Mouse (Mus musculus): ENCODE data around the gene Scn8a. TPM values are rescaled to one million over a fixed set of nuclear protein-coding genes. Genes with fewer than 3 reads are reported as not detected.

Scn8a gene
- polyA plus RNA-seq, 1 experiment from 2014 or later, result 23.0 TPM

DNA sequence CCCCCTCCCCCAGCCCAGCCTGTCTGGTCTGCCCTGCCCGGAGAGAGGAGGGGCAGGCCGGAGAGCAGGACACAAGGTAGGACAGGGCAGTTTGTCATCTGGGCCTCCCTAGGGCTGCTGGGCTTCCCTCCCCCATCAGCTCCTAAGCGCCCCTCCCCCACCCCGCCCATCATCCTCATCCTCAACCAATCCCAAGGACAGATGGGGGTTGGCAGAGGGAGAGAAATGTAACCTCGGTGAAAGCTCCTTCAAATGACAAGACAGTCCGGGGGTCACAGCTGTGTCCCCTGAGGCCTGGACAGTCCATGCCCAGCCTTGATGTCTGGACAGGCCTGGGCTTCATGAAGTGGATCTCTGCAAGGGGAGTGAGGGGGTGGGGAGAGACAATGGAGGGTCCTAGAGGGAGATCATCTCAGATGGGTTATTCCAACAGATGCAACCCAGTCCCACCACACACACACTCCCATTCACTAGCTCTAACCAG is 196.7 kb downstream of the Scn8a start:
- no peaks in the 10 kb centered on the region for H3K27me3 ChIP-seq
- H3K9me3 ChIP-seq, result no peaks in the 10 kb centered on the region
- peak; percentile 44 for ATAC-seq
- no peak overlapping the region for H3K4me3 ChIP-seq (replicated peaks)
- no peak overlapping the region for H3K4me2 ChIP-seq (replicated peaks)
- H3K9ac ChIP-seq (replicated peaks), result 0 out of 2 replicates have a peak overlapping the region, but pooled peaks have one; percentile 25
- 6% methylated on average over 6 of the region's 6 CpGs for WGBS
- H3K4me1 ChIP-seq (replicated peaks), result peaks cover 83% of the 10 kb centered on the region
- H3K27ac ChIP-seq, result peak overlapping the region; percentile 66
- no peaks in the 10 kb centered on the region for H3K36me3 ChIP-seq

DNA sequence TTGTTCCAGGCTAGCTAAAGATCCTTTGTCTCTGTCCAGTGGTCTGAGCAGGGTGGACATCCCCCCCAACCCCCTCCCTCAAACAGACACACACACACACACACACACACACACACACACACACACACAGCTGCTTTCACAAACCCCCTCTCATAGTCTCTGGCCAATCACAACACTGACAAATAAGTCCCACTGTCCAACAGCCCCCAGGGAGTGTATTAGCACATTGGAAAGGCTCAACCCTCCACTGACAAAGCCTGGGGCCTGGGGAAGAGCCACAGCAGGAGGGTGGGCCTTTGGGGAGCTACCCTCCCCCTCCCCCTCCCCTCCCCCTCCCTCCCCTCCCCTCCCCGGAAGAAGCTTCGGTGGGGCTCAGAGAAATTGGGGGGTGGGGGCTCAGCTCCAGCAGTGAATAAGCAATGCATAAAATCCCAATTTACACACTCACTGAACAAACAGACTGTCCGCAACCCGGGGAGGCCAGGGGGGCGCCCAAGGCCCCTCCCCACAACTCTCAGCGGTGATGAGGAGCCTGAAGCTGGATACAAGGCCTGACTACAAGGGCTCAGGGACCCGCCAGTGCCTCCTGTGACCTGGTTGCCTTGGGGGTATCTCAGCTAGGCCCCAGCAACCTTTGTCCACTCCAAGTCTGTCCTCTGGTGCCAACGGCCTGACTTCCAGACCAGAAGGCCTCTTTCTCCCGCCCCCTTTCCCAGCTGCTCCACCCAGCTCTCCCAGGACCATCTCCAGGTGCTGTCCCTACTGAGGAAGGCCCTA is 197.4 kb downstream of the Scn8a start:
- Histone ChIP-seq H3K4me1 (replicated peaks) (peaks cover 80% of the 10 kb centered on the region), H3K27ac (peak overlapping the region; percentile 74), H3K4me3 (replicated peaks) (no peak overlapping the region), H3K9me3 (no peaks in the 10 kb centered on the region), H3K4me2 (replicated peaks) (0 out of 2 replicates have a peak overlapping the region, but pooled peaks have one; percentile 11), H3K36me3 (no peaks in the 10 kb centered on the region), H3K27me3 (0 out of 2 replicates have a peak, but pooled peaks cover 3% of the 10 kb centered on the region), H3K9ac (replicated peaks) (no peak overlapping the region; the same call in 1 of the 2 replicates)
- peak; percentile 59 for ATAC-seq
- 8% methylated on average over 7 of the region's 9 CpGs for WGBS

DNA sequence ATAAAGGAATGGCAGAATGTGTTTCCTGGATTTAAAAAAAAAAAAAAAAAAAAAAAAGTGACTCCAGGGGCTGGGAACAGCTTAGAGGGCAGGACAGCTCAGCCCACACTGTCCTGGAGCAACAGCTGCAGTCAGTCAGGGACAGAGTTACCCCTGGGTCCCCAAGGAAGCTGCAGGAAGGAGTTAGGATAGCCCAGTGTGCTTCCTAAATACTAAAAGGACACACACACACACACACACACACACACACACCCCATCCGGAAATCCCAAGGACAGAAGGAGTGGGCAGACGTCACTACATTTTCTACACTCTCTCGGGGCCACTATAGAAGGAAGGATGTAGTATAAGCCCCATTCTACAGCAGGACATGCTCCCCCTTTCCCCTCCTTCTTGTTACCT is 198.4 kb downstream of the Scn8a start:
- no peak overlapping the region; the same call in 1 of the 2 replicates for H3K9ac ChIP-seq (replicated peaks)
- peaks cover 72% of the 10 kb centered on the region for H3K4me1 ChIP-seq (replicated peaks)
- no peak for ATAC-seq
- H3K4me3 ChIP-seq (replicated peaks), result no peak overlapping the region
- no peak overlapping the region for H3K4me2 ChIP-seq (replicated peaks)
- no peaks in the 10 kb centered on the region for H3K9me3 ChIP-seq
- H3K36me3 ChIP-seq, result no peaks in the 10 kb centered on the region
- peak overlapping the region; percentile 58; the same call in 1 of the 2 replicates for H3K27ac ChIP-seq
- WGBS, result 35% methylated on average over 3 of the region's 3 CpGs
- H3K27me3 ChIP-seq, result 0 out of 2 replicates have a peak, but pooled peaks cover 3% of the 10 kb centered on the region

DNA sequence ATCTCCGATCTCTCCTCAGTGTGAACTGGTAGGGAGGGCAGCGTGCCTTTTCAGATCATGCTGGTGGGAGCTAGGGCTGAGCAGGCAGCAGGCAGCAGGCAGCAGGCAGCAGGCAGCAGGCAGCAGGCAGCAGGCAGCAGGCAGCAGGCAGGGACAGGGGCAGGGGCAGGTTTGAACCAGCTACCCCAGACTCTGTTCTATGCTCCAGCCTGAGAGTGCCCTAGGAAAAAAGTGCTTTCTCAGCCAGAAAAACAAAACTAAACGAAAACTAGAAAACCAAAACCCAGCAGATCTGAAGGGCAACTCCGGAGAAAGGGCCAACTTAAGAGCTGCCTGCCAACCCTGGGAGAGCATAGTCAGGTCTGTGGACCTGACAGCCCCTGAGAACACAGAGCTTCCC is 199.0 kb downstream of the Scn8a start:
- H3K9ac ChIP-seq (replicated peaks), result no peak overlapping the region
- H3K4me3 ChIP-seq (replicated peaks), result no peak overlapping the region
- 0 out of 2 replicates have a peak, but pooled peaks cover 3% of the 10 kb centered on the region for H3K27me3 ChIP-seq
- no peaks in the 10 kb centered on the region for H3K36me3 ChIP-seq
- peaks cover 73% of the 10 kb centered on the region for H3K4me1 ChIP-seq (replicated peaks)
- H3K4me2 ChIP-seq (replicated peaks), result no peak overlapping the region
- WGBS, result 53% methylated on average over 4 of the region's 4 CpGs
- no peak for ATAC-seq
- H3K27ac ChIP-seq, result 0 out of 2 replicates have a peak overlapping the region, but pooled peaks have one; percentile 58
- H3K9me3 ChIP-seq, result no peaks in the 10 kb centered on the region

DNA sequence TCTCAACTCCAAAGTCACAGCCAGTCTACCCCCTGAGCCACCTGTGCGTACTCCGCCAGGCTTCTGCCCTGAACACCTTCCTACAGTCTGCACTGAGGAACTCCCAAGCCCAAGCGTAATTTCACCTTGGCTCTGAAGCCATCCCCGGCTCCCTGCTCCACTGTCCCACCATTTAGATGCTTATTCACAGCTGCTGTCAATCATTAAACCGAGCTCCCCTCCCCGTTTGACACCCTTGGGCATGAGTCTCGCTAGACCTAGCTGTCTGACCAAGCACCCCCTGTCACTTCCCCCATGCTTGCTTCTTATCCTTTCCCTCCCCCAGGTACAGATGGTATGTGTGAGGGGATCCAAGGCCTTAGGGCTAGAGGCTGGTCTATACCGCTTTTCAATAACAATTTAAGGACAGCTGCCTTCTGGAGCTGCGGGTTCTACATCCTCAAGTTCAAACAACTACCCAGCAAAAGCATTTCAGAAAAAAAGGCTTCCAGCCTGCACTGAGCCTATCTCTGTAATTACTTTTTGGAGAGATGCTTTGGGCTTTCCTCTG is 200.1 kb downstream of the Scn8a start:
- Histone ChIP-seq H3K36me3 (no peaks in the 10 kb centered on the region), H3K4me3 (replicated peaks) (no peak overlapping the region), H3K9ac (replicated peaks) (peak overlapping the region; percentile 29; the same call in 1 of the 2 replicates), H3K4me2 (replicated peaks) (no peak overlapping the region), H3K4me1 (replicated peaks) (peaks cover 72% of the 10 kb centered on the region), H3K27me3 (0 out of 2 replicates have a peak, but pooled peaks cover 3% of the 10 kb centered on the region), H3K9me3 (no peaks in the 10 kb centered on the region), H3K27ac (peak overlapping the region; percentile 48; the same call in 1 of the 2 replicates)
- 44% methylated on average over 9 of the region's 9 CpGs for WGBS
- no peak for ATAC-seq

DNA sequence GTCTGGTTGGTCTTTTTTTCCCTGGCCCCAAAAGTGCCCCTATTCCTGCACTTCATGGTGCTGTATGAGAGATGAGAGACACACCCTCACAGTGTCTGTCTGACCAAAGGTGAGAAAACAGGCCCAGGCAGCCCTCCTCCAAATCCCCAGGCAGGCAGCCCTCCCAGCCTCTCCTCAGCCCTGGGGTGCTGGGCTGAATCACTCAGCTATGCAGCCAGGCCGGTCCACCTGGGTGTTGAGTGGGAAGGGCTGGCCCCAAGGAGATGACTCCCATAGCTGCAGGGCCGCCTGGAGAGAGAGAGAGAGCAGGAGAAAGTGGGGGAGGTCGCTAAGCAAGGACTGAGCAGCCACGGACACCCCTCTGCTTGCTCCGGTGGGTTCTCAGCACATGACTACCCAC is 201.1 kb downstream of the Scn8a start:
- ATAC-seq, result no peak
- WGBS, result 30% methylated on average over 5 of the region's 5 CpGs
- Histone ChIP-seq H3K4me1 (replicated peaks) (peaks cover 71% of the 10 kb centered on the region), H3K4me3 (replicated peaks) (no peak overlapping the region), H3K9me3 (no peaks in the 10 kb centered on the region), H3K9ac (replicated peaks) (no peak overlapping the region), H3K27ac (no peak overlapping the region), H3K36me3 (no peaks in the 10 kb centered on the region), H3K4me2 (replicated peaks) (no peak overlapping the region), H3K27me3 (0 out of 2 replicates have a peak, but pooled peaks cover 3% of the 10 kb centered on the region)

DNA sequence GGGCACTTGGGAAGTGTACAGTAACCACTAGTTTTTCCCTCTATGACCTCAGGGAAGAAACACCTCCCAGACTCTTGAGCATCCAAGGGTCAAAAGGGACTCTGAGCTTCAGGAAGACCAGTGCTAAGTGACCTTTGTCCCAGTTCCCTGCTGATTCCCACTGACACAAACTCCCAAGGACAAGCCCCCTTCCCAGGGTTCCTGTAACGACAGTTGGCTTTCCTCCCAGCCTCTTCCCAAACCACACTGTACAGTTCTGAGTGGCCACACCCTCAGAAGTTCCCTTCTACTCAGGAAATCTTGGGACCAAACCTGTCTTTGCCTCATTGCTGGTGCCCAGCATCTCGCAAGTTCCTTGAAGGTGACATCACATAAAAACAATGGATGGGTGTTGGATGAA is 203.1 kb downstream of the Scn8a start:
- no peak for ATAC-seq
- Histone ChIP-seq H3K36me3 (no peaks in the 10 kb centered on the region), H3K9me3 (no peaks in the 10 kb centered on the region), H3K9ac (replicated peaks) (no peak overlapping the region), H3K27ac (no peak overlapping the region), H3K4me1 (replicated peaks) (peaks cover 71% of the 10 kb centered on the region), H3K4me2 (replicated peaks) (no peak overlapping the region), H3K27me3 (0 out of 2 replicates have a peak, but pooled peaks cover 3% of the 10 kb centered on the region), H3K4me3 (replicated peaks) (no peak overlapping the region)
- 76% methylated on average over 2 of the region's 2 CpGs for WGBS

DNA sequence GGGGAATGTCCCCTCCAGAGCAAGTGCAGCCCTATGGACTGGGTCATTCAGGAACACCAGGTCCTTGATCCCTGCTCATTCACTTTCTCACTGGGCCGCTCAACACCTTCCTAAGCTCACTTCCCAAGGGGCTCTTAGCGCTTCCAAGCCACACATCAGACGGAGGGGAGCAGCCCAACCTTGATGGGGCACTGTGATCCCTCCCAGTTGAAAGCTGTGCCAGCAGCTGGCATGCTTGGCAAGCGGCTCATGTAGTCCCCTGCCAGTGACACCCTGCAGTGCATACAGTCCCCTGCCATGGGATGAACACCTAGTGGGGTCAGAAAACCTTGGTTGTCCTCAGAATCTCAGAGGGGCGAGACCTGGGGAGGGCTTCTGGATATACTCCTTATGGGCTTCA is 204.4 kb downstream of the Scn8a start:
- no peak overlapping the region for H3K27ac ChIP-seq
- no peaks in the 10 kb centered on the region for H3K9me3 ChIP-seq
- H3K36me3 ChIP-seq, result no peaks in the 10 kb centered on the region
- no peak overlapping the region for H3K9ac ChIP-seq (replicated peaks)
- no peak for ATAC-seq
- H3K4me2 ChIP-seq (replicated peaks), result no peak overlapping the region
- WGBS, result 76% methylated on average over 5 of the region's 5 CpGs
- peaks cover 69% of the 10 kb centered on the region for H3K4me1 ChIP-seq (replicated peaks)
- 0 out of 2 replicates have a peak, but pooled peaks cover 3% of the 10 kb centered on the region for H3K27me3 ChIP-seq
- H3K4me3 ChIP-seq (replicated peaks), result no peak overlapping the region

DNA sequence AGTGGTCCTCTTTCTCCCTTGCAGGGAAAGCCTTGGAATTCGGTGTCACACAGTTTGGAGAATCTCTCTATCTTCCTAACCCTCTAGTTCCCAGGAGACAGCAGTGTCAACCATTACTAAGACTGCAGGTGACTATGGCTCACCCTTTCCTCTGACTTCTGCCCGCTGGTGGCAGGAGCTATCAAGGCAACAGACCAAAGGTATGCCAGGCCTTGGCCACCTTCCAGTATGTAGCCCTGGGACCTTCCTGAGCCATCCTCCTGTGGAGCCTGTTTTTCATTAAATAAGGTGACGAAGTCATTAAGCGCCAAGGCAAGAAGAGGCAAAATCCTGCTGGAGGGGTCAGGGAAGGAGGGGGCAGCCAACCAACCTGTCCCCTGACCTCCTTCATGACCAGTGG is 205.5 kb downstream of the Scn8a start:
- H3K27me3 ChIP-seq, result peaks cover 12% of the 10 kb centered on the region; the same call in 1 of the 2 replicates
- H3K4me1 ChIP-seq (replicated peaks), result peaks cover 67% of the 10 kb centered on the region
- ATAC-seq, result no peak
- peak overlapping the region; percentile 84 for H3K4me2 ChIP-seq (replicated peaks)
- no peak overlapping the region for H3K4me3 ChIP-seq (replicated peaks)
- H3K9me3 ChIP-seq, result no peaks in the 10 kb centered on the region
- no peaks in the 10 kb centered on the region for H3K36me3 ChIP-seq
- 0 out of 2 replicates have a peak overlapping the region, but pooled peaks have one; percentile 9 for H3K27ac ChIP-seq
- 69% methylated on average over 4 of the region's 4 CpGs for WGBS
- H3K9ac ChIP-seq (replicated peaks), result no peak overlapping the region

DNA sequence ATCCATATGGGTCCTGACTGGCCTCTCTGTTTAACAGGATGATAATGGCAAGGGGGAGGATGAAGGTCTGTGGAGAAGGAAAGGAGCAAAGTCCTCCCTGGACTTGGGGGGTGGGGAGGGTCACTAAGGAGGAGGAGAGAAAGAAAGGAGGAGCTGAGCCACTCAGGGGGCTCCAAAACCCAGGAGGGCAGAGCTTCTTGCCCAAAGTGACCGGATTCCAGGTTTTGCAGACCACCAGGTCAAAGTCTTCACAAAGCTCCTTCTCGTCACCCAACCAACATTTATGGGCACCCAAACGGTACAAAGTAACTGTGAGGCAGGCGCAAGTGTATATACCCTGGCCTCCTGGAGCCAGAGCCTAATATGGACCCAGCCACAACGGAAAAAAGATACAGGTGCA is 206.0 kb downstream of the Scn8a start:
- Histone ChIP-seq H3K4me1 (replicated peaks) (peaks cover 65% of the 10 kb centered on the region), H3K27ac (peak overlapping the region; percentile 83), H3K9me3 (no peaks in the 10 kb centered on the region), H3K36me3 (no peaks in the 10 kb centered on the region), H3K9ac (replicated peaks) (no peak overlapping the region), H3K4me3 (replicated peaks) (peak overlapping the region; percentile 65), H3K4me2 (replicated peaks) (peak overlapping the region; percentile 84), H3K27me3 (peaks cover 15% of the 10 kb centered on the region)
- no peak for ATAC-seq
- WGBS, result 24% methylated on average over 5 of the region's 5 CpGs

DNA sequence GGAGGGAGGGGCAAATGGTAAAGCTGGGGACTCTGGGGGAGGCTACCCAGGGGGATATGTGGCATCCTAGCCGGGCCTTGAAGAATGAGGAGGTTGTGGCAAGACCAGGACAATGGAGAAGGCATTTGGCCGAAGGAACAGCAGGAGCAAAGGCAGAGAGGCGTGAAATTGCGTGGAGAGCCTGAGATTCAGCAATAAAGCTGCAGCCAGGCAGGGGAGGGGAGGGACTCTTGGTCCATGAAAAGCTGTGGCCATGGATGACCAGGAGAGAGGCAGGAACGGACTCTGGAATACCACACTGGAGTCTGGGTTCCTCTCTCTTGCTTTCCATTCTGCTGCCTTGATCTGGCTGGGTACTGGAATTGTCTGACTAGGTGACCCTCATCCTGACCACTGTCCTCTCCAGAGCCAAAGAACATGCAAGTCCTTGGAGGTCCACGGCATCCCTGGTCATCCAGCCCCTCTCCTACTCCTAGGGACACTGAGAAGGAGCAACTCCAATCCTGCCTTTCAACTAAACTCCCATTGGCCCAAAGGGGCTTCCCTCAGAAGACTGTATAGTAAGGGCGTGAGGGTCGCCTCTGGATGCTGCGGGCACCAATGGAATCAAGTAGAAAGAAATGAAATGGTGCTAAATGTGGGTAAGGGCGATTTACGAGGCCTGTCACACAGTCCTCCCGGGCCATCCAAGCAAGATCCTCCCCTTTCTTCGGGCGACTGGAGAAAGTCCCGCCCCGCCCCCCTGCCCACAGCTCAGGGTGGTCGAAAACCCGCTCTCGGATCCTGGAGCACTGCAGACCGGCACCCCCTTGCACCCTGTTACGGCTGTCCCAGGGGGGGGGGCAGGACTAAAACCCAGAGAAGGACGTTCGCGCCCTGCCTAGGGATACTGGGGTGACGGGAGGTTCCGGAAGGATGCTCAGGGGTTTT is 206.7 kb downstream of the Scn8a start:
- Histone ChIP-seq H3K36me3 (no peaks in the 10 kb centered on the region), H3K27me3 (peaks cover 19% of the 10 kb centered on the region), H3K4me3 (replicated peaks) (peak overlapping the region; percentile 65), H3K9me3 (no peaks in the 10 kb centered on the region), H3K4me1 (replicated peaks) (peaks cover 58% of the 10 kb centered on the region), H3K9ac (replicated peaks) (peak overlapping the region; percentile 77), H3K27ac (peak overlapping the region; percentile 83), H3K4me2 (replicated peaks) (peak overlapping the region; percentile 84)
- 5% methylated on average over 26 of the region's 26 CpGs for WGBS
- ATAC-seq, result peak; percentile 38

Measured in midbrain, embryonic 13.5 days (tissue).